ENCODE assay signal across 16 mouse cellular contexts in the genomic region with DNA sequence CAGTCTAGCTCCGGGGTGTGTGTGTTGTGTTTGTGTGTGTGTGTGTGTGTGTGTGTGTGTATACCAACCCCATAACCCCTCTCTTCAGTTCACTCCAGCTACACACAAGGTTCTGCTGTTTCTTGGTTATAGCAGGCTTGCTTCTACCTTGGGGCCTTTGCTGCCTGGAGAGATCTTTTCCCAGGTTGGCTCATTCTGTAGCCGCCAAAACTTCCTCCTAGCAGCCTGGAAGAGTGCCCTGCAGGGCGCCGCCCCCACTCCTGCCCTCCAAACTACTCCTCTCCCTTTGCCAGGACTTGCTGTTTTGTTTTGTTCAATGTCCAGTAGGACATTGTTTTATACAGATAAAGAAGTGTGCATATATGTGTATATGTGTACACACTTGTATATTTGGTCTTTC. TPM values are rescaled to one million over a fixed set of nuclear protein-coding genes. Genes with fewer than 3 reads are reported as not detected.
DNase-seq lines count a peak whose midpoint lies in the region; ATAC-seq and TF ChIP-seq lines count a peak whose summit lies in the region.
"Had no signal": no experiment of that assay in that cellular context is flagged by ENCODE, and none has a peak within 500 bp of the region (broad histone marks: within the 10 kb centered on the region; RNA-seq: fewer than 3 reads in every experiment).

No protein-coding gene starts in this region.

- TF ChIP-seq POLR2A in myocyte (IDR thresholded peaks at IDR 0.05; ENCODE audit: insufficient read length, low read depth): no peak

- no peak overlapping the region for H3ac ChIP-seq in myocyte (ENCODE audit: control insufficient read depth, insufficient read length)

- no peaks in the 10 kb centered on the region for H3K27me3 ChIP-seq in lung, embryonic 16.5 days (ENCODE audit: control insufficient read depth, insufficient read depth, low read depth, low read length)
- H3K27me3 ChIP-seq in myocyte (ENCODE audit: control insufficient read depth, insufficient read depth, insufficient read length): no peaks in the 10 kb centered on the region
- no peaks in the 10 kb centered on the region for H3K27me3 ChIP-seq in forebrain, embryonic 16.5 days (replicated peaks; ENCODE audit: control insufficient read depth, insufficient read depth, low read length)
- no peaks in the 10 kb centered on the region for H3K27me3 ChIP-seq in forebrain, embryonic 10.5 days (ENCODE audit: poor library complexity, severe bottlenecking)
- H3K27me3 ChIP-seq: forebrain, embryonic 15.5 days; heart, embryonic 12.5 days; neural tube, embryonic 15.5 days had no signal

- no peak overlapping the region for H3K9ac ChIP-seq in lung, embryonic 16.5 days (ENCODE audit: low read length)
- H3K9ac ChIP-seq in forebrain, embryonic 16.5 days (replicated peaks; ENCODE audit: low read depth, low read length): no peak overlapping the region
- H3K9ac ChIP-seq: forebrain, embryonic 15.5 days; heart, embryonic 12.5 days; liver, embryonic 14.5 days; neural tube, embryonic 15.5 days had no signal

- no peaks in the 10 kb centered on the region for H3K79me2 ChIP-seq in myocyte (ENCODE audit: control insufficient read depth, insufficient read depth)

- H3K4me2 ChIP-seq in lung, embryonic 16.5 days (ENCODE audit: low read depth, low read length): no peak overlapping the region
- peak overlapping the region; percentile 7 for H3K4me2 ChIP-seq in myocyte (ENCODE audit: low read depth)
- H3K4me2 ChIP-seq in forebrain, embryonic 16.5 days (ENCODE audit: low read length): no peak overlapping the region
- H3K4me2 ChIP-seq: forebrain, embryonic 15.5 days; heart, embryonic 12.5 days; neural tube, embryonic 15.5 days had no signal

- WGBS in lung, embryonic 16.5 days: 60% methylated on average over 4 of the region's 4 CpGs
- 58% methylated on average over 4 of the region's 4 CpGs for WGBS in forebrain, embryonic 16.5 days
- 87% methylated on average over 4 of the region's 4 CpGs for WGBS in forebrain, embryonic 10.5 days

- H3K36me3 ChIP-seq in lung, embryonic 16.5 days (ENCODE audit: control insufficient read depth, insufficient read depth, low read length): no peaks in the 10 kb centered on the region
- no peaks in the 10 kb centered on the region for H3K36me3 ChIP-seq in myocyte (ENCODE audit: control insufficient read depth, insufficient read depth)
- H3K36me3 ChIP-seq in forebrain, embryonic 16.5 days (ENCODE audit: control insufficient read depth, insufficient read depth): no peaks in the 10 kb centered on the region
- H3K36me3 ChIP-seq in forebrain, embryonic 10.5 days (replicated peaks): no peaks in the 10 kb centered on the region
- H3K36me3 ChIP-seq: forebrain, embryonic 15.5 days; heart, embryonic 12.5 days; neural tube, embryonic 15.5 days had no signal

- H3K4me1 ChIP-seq in lung, embryonic 16.5 days (replicated peaks; ENCODE audit: control insufficient read depth, insufficient read depth, low read length): peaks cover 6% of the 10 kb centered on the region
- no peaks in the 10 kb centered on the region for H3K4me1 ChIP-seq in forebrain, embryonic 16.5 days (replicated peaks; ENCODE audit: control insufficient read depth, insufficient read depth, low read length)
- peaks cover 5% of the 10 kb centered on the region for H3K4me1 ChIP-seq in forebrain, embryonic 10.5 days
- H3K4me1 ChIP-seq: forebrain, embryonic 15.5 days had no signal

- no peak overlapping the region for H3K4me3 ChIP-seq in lung, embryonic 16.5 days (ENCODE audit: low read length)
- no peak overlapping the region for H3K4me3 ChIP-seq in myocyte
- no peak overlapping the region for H3K4me3 ChIP-seq in forebrain, embryonic 16.5 days (replicated peaks; ENCODE audit: low read length)
- no peak overlapping the region for H3K4me3 ChIP-seq in forebrain, embryonic 10.5 days
- H3K4me3 ChIP-seq: forebrain, embryonic 15.5 days; heart, embryonic 12.5 days; neural tube, embryonic 15.5 days had no signal

- DNase-seq in lung, postnatal 10 days: no peak
- DNase-seq in kidney, adult 18-20 months: peak; percentile 42
- DNase-seq in kidney, postnatal 25 days: peak; percentile 40 to 52
- no peak for DNase-seq in forebrain, embryonic 10.5 days (ENCODE audit: extremely low spot score, low spot score)
- DNase-seq: cerebellum, adult 2 months; gastrocnemius, postnatal 10 days; right cerebral cortex, postnatal 14 days; thymus, postnatal 36 days had no signal

- ATAC-seq in lung, embryonic 16.5 days (ENCODE audit: low read depth): 0 out of 2 replicates have a peak, but pooled peaks have one; percentile 10
- no peak for ATAC-seq in activated CD4-positive, CD25-positive, alpha-beta regulatory T cell, adult 4 months
- ATAC-seq in forebrain, embryonic 16.5 days: no peak
- ATAC-seq: forebrain, embryonic 15.5 days had no signal

- H3K9me3 ChIP-seq in lung, embryonic 16.5 days (ENCODE audit: control insufficient read depth, low read length): no peaks in the 10 kb centered on the region
- no peaks in the 10 kb centered on the region for H3K9me3 ChIP-seq in forebrain, embryonic 16.5 days (ENCODE audit: control insufficient read depth, low read length)
- H3K9me3 ChIP-seq in forebrain, embryonic 10.5 days: no peaks in the 10 kb centered on the region
- H3K9me3 ChIP-seq: forebrain, embryonic 15.5 days; heart, embryonic 12.5 days; neural tube, embryonic 15.5 days had no signal

- no peak overlapping the region for H3K27ac ChIP-seq in lung, embryonic 16.5 days (ENCODE audit: low read length)
- H3K27ac ChIP-seq in forebrain, embryonic 16.5 days (ENCODE audit: low read length): no peak overlapping the region
- H3K27ac ChIP-seq in forebrain, embryonic 10.5 days: no peak overlapping the region
- H3K27ac ChIP-seq: forebrain, embryonic 15.5 days; liver, embryonic 14.5 days; neural tube, embryonic 15.5 days had no signal

TF ChIP-seq in myocyte, 11 proteins besides CTCF, POLR2A, EP300 and RAD21:
- TF ChIP-seq E2F4 (IDR thresholded peaks at IDR 0.05; ENCODE audit: insufficient read depth): no peak
- TF ChIP-seq MYOG (IDR thresholded peaks at IDR 0.05; ENCODE audit: control insufficient read depth in 1 of 3, insufficient read depth in 1 of 3, insufficient read length in 2 of 3, low read depth in 2 of 3): no peak
- TF ChIP-seq MYOD1 (IDR thresholded peaks at IDR 0.05; ENCODE audit: control insufficient read depth in 1 of 3, insufficient read length in 2 of 3, low read depth in 2 of 3): no peak
- no peak for TF ChIP-seq POLR2AphosphoS2 (IDR thresholded peaks at IDR 0.05; ENCODE audit: insufficient read length, low read depth)
- no peak for TF ChIP-seq TCF3 (IDR thresholded peaks at IDR 0.05; ENCODE audit: insufficient read length, low read depth)
- no peak for TF ChIP-seq USF1 (IDR thresholded peaks at IDR 0.05; ENCODE audit: low read depth)
- TF ChIP-seq SRF (IDR thresholded peaks at IDR 0.05; ENCODE audit: control insufficient read depth, insufficient read length, low read depth): no peak
- no peak for TF ChIP-seq REST (IDR thresholded peaks at IDR 0.05; ENCODE audit: insufficient read depth, insufficient read length)
- no peak for TF ChIP-seq MAX (IDR thresholded peaks at IDR 0.05; ENCODE audit: low read depth)
- no peak for TF ChIP-seq TCF12 (IDR thresholded peaks at IDR 0.05; ENCODE audit: insufficient read depth, poor library complexity, severe bottlenecking)
- TF ChIP-seq CEBPB (IDR thresholded peaks at IDR 0.05; ENCODE audit: insufficient read depth, poor library complexity, severe bottlenecking): no peak

RNA-seq across cellular contexts. Expression of gene Map3k13, which starts 33.4 kb away (rescaled TPM):
- polyA plus RNA-seq in lung, embryonic 16.5 days (2015; fragmentation: Nextera tagmentation; extraction: Ambion mirVana): 0.44 and 0.47 TPM in 2 replicates
- polyA plus RNA-seq in myocyte (2012; fragmentation: generic; extraction: Trizol): 0.31 TPM
- polyA plus RNA-seq in activated CD4-positive, CD25-positive, alpha-beta regulatory T cell, adult 4 months (2017; shearing (Covaris generic)): under 1 TPM; 0.19 to 0.36 TPM
- 5.6 and 5.7 TPM in 2 replicates for polyA plus RNA-seq in forebrain, embryonic 16.5 days (2015; fragmentation: Nextera tagmentation; extraction: Ambion mirVana)
- polyA plus RNA-seq in forebrain, embryonic 10.5 days (2016; fragmentation: Nextera tagmentation; extraction: Ambion mirVana): 1.1 and 1.7 TPM in 2 replicates

RNA-seq across cellular contexts. Expression of gene Ehhadh, which starts 40.0 kb away (rescaled TPM):
- polyA plus RNA-seq in lung, embryonic 16.5 days (2015; fragmentation: Nextera tagmentation; extraction: Ambion mirVana): 2.4 and 2.6 TPM in 2 replicates
- polyA plus RNA-seq in myocyte (2012; fragmentation: generic; extraction: Trizol): 0.11 TPM
- polyA plus RNA-seq in activated CD4-positive, CD25-positive, alpha-beta regulatory T cell, adult 4 months (2017; shearing (Covaris generic)): 1 to 10 TPM; 5.0 to 6.4 TPM
- 0.83 and 1.1 TPM in 2 replicates for polyA plus RNA-seq in forebrain, embryonic 16.5 days (2015; fragmentation: Nextera tagmentation; extraction: Ambion mirVana)
- polyA plus RNA-seq in forebrain, embryonic 10.5 days (2016; fragmentation: Nextera tagmentation; extraction: Ambion mirVana): 1.7 and 1.9 TPM in 2 replicates

Comparison
In these comparisons a context has a peak if more than half of its experiments do, and no peak if none do; other contexts are left out.
1. DNase-seq: peak in kidney, adult 18-20 months (single experiment) and kidney, postnatal 25 days (2 of 2); none in lung, postnatal 10 days (single experiment) and forebrain, embryonic 10.5 days (single experiment).